Mouse (Mus musculus) megakaryocyte, adult 5-6 weeks (primary cell): ENCODE results near the gene Ppp1r14b. TPM values are rescaled to one million over a fixed set of nuclear protein-coding genes. Genes with fewer than 3 reads are reported as not detected.

Experiments
- total RNA-seq, 2 experiments: library from RNA; stranded (forward) in 1 of 2; stranded (reverse) in 1 of 2; fragments of 153-499, 151-499 nt in 1 of 2; fragments of 221-1000, 200-1000 nt in 1 of 2; gene quantifications; 2 replicates each; pipeline versions ENCODE4 v1.2.3 to v1.2.4; 2015 to 2017

Gene Ppp1r14b
- total RNA-seq, 2 experiments from 2014 or later: 43.8 to 63.8 TPM

Other genes with a start within 250 kb of the Ppp1r14b start
- 5.5 and 7.3 TPM in 2 replicates for gene Rps6ka4, start 134.3 kb upstream of the Ppp1r14b start, total RNA-seq (2015)
- 17.2 and 21.4 TPM in 2 replicates for gene Rps6ka4, start 134.3 kb upstream of the Ppp1r14b start, total RNA-seq (2017)
- gene Ccdc88b, start 116.8 kb upstream of the Ppp1r14b start, total RNA-seq (2015): 12.0 and 13.3 TPM in 2 replicates
- 45.9 and 78.0 TPM in 2 replicates for gene Ccdc88b, start 116.8 kb upstream of the Ppp1r14b start, total RNA-seq (2017)
- gene Trmt112, start 65.3 kb upstream of the Ppp1r14b start, total RNA-seq (2015): 133 and 146 TPM in 2 replicates
- gene Trmt112, start 65.3 kb upstream of the Ppp1r14b start, total RNA-seq (2017): 176 and 188 TPM in 2 replicates
- 951 and 1,046 TPM in 2 replicates for gene Prdx5, start 64.9 kb upstream of the Ppp1r14b start, total RNA-seq (2015)
- gene Prdx5, start 64.9 kb upstream of the Ppp1r14b start, total RNA-seq (2017): 1,745 and 2,032 TPM in 2 replicates
- gene Esrra, start 53.2 kb upstream of the Ppp1r14b start, total RNA-seq (2015): 11.9 and 12.4 TPM in 2 replicates
- 24.6 and 28.9 TPM in 2 replicates for gene Esrra, start 53.2 kb upstream of the Ppp1r14b start, total RNA-seq (2017)
- gene Catsperz, start 49.6 kb upstream of the Ppp1r14b start, total RNA-seq (2015): not detected in 2 replicates
- not detected in 2 replicates for gene Catsperz, start 49.6 kb upstream of the Ppp1r14b start, total RNA-seq (2017)
- not detected in 2 replicates for gene Kcnk4, start 40.5 kb upstream of the Ppp1r14b start, total RNA-seq (2015)
- 0.11 TPM in 1 of 2 replicates, not detected in the other for gene Kcnk4, start 40.5 kb upstream of the Ppp1r14b start, total RNA-seq (2017)
- 16.4 and 20.3 TPM in 2 replicates for gene Bad, start 33.1 kb upstream of the Ppp1r14b start, total RNA-seq (2015)
- gene Bad, start 33.1 kb upstream of the Ppp1r14b start, total RNA-seq (2017): 45.2 and 67.1 TPM in 2 replicates
- gene Gpr137, start 32.5 kb upstream of the Ppp1r14b start, total RNA-seq (2015): 10.2 and 18.8 TPM in 2 replicates
- gene Gpr137, start 32.5 kb upstream of the Ppp1r14b start, total RNA-seq (2017): 18.4 and 20.2 TPM in 2 replicates
- 10.4 and 11.8 TPM in 2 replicates for gene Plcb3, start 1.5 kb downstream of the Ppp1r14b start, total RNA-seq (2015)
- gene Plcb3, start 1.5 kb downstream of the Ppp1r14b start, total RNA-seq (2017): 13.4 and 14.1 TPM in 2 replicates
- gene Fkbp2, start 5.5 kb downstream of the Ppp1r14b start, total RNA-seq (2015): 127 and 145 TPM in 2 replicates
- gene Fkbp2, start 5.5 kb downstream of the Ppp1r14b start, total RNA-seq (2017): 141 and 155 TPM in 2 replicates
- gene Vegfb, start 12.7 kb downstream of the Ppp1r14b start, total RNA-seq (2015): 7.8 and 8.0 TPM in 2 replicates
- 2.4 and 2.8 TPM in 2 replicates for gene Vegfb, start 12.7 kb downstream of the Ppp1r14b start, total RNA-seq (2017)
- gene Dnajc4, start 17.6 kb downstream of the Ppp1r14b start, total RNA-seq (2015): 19.5 and 23.0 TPM in 2 replicates
- 18.4 and 21.4 TPM in 2 replicates for gene Dnajc4, start 17.6 kb downstream of the Ppp1r14b start, total RNA-seq (2017)
- 16.6 and 29.0 TPM in 2 replicates for gene Nudt22, start 21.1 kb downstream of the Ppp1r14b start, total RNA-seq (2015)
- gene Nudt22, start 21.1 kb downstream of the Ppp1r14b start, total RNA-seq (2017): 10.1 and 16.0 TPM in 2 replicates
- gene Trpt1, start 21.2 kb downstream of the Ppp1r14b start, total RNA-seq (2015): 1.5 and 3.4 TPM in 2 replicates
- 2.7 and 3.4 TPM in 2 replicates for gene Trpt1, start 21.2 kb downstream of the Ppp1r14b start, total RNA-seq (2017)
- gene Fermt3, start 44.5 kb downstream of the Ppp1r14b start, total RNA-seq (2015): 76.4 and 89.1 TPM in 2 replicates
- 239 and 262 TPM in 2 replicates for gene Fermt3, start 44.5 kb downstream of the Ppp1r14b start, total RNA-seq (2017)
- gene Stip1, start 65.0 kb downstream of the Ppp1r14b start, total RNA-seq (2015): 90.4 and 95.8 TPM in 2 replicates
- 102 and 115 TPM in 2 replicates for gene Stip1, start 65.0 kb downstream of the Ppp1r14b start, total RNA-seq (2017)
- gene Macrod1, start 81.8 kb downstream of the Ppp1r14b start, total RNA-seq (2015): 0.69 and 3.7 TPM in 2 replicates
- gene Macrod1, start 81.8 kb downstream of the Ppp1r14b start, total RNA-seq (2017): 0.66 and 0.77 TPM in 2 replicates
- not detected in 2 replicates for gene Flrt1, start 130.8 kb downstream of the Ppp1r14b start, total RNA-seq (2015)
- gene Flrt1, start 130.8 kb downstream of the Ppp1r14b start, total RNA-seq (2017): not detected in 2 replicates
- 33.6 and 40.7 TPM in 2 replicates for gene Otub1, start 231.3 kb downstream of the Ppp1r14b start, total RNA-seq (2015)
- 76.2 and 81.8 TPM in 2 replicates for gene Otub1, start 231.3 kb downstream of the Ppp1r14b start, total RNA-seq (2017)
- gene Cox8a, start 242.6 kb downstream of the Ppp1r14b start, total RNA-seq (2015): 493 and 496 TPM in 2 replicates
- gene Cox8a, start 242.6 kb downstream of the Ppp1r14b start, total RNA-seq (2017): 661 and 699 TPM in 2 replicates